Mouse (Mus musculus) bone marrow macrophage, adult 2 months (primary cell): Measurements from ENCODE around the gene Slc3a1.

Experiments used
- CTCF ChIP-seq: IDR thresholded peaks from 2 replicates; pipeline ENCODE4 v1.5.1; 2012; ENCODE audit warnings: low read depth, mild to moderate bottlenecking, low read length, moderate library complexity
- POLR2A ChIP-seq: IDR thresholded peaks from 2 replicates; pipeline ENCODE4 v1.6.1; 2012; ENCODE audit warnings: mild to moderate bottlenecking, low read depth, low read length, borderline replicate concordance

GRCm38 (mm10) chr17:85086501-85086900 lies 58.3 kb downstream of the Slc3a1 start:
- TF ChIP-seq CTCF (no peak), POLR2A (no peak)
